ENCODE assay signal across 9 mouse cellular contexts in genomic region chr10:77258041-77258590, GRCm38 (mm10). TPM values are rescaled to one million over a fixed set of nuclear protein-coding genes. Genes with fewer than 3 reads are reported as not detected.
A peak's percentile ranks its signal among the peaks of the same experiment; 100 is the strongest.
DNase-seq lines count a peak whose midpoint lies in the region; ATAC-seq and TF ChIP-seq lines count a peak whose summit lies in the region.
"Had no signal": no experiment of that assay in that cellular context is flagged by ENCODE, and none has a peak within 500 bp of the region (broad histone marks: within the 10 kb centered on the region; RNA-seq: fewer than 3 reads in every experiment).

No protein-coding gene starts in this region.

- TF ChIP-seq CTCF in testis, adult 2 months (IDR thresholded peaks at IDR 0.05; ENCODE audit: control insufficient read depth, insufficient read depth, insufficient replicate concordance, low read depth, low read length): no peak

- H3K9me3 ChIP-seq in liver, embryonic 13.5 days (replicated peaks): no peaks in the 10 kb centered on the region

- no peaks in the 10 kb centered on the region for H3K27me3 ChIP-seq in testis, adult 2 months (ENCODE audit: control insufficient read depth, insufficient read depth, low read length)
- 0 out of 2 replicates have a peak, but pooled peaks cover 10% of the 10 kb centered on the region for H3K27me3 ChIP-seq in liver, embryonic 13.5 days

- peak; percentile 26 for DNase-seq in cerebellum, adult 9-11 months
- no peak for DNase-seq in cerebellum, adult 18-20 months
- no peak for DNase-seq in testis, postnatal 14 days (ENCODE audit: low spot score)
- DNase-seq in liver, embryonic 13.5 days: no peak
- no peak for DNase-seq in ovary, postnatal 14 days (ENCODE audit: low spot score)
- no peak for DNase-seq in adrenal gland, postnatal 10 days
- DNase-seq: kidney, postnatal 14 days had no signal

- no peak for ATAC-seq in liver, embryonic 13.5 days (ENCODE audit: low read depth)
- ATAC-seq in inflammation-experienced regulatory T-cells, adult 6 months: no peak

- H3K4me1 ChIP-seq in testis, adult 2 months (ENCODE audit: control insufficient read depth, insufficient read depth, low read length): peaks cover 3% of the 10 kb centered on the region
- peaks cover 23% of the 10 kb centered on the region for H3K4me1 ChIP-seq in liver, embryonic 13.5 days (replicated peaks)

- no peak overlapping the region for H3K27ac ChIP-seq in testis, adult 2 months (ENCODE audit: control insufficient read depth, insufficient read depth, low read depth, low read length)
- H3K27ac ChIP-seq in liver, embryonic 13.5 days: no peak overlapping the region

- H3K4me3 ChIP-seq in testis, adult 2 months (ENCODE audit: control insufficient read depth, low read depth, low read length): peak overlapping the region; percentile 93; the same call in 1 of the 2 replicates
- H3K4me3 ChIP-seq in liver, embryonic 13.5 days (replicated peaks): peak overlapping the region; percentile 93

- peak overlapping the region; percentile 75 for H3K9ac ChIP-seq in liver, embryonic 13.5 days

- peak overlapping the region; percentile 94 for H3K4me2 ChIP-seq in liver, embryonic 13.5 days

- no peak for TF ChIP-seq POLR2A in testis, adult 2 months (IDR thresholded peaks at IDR 0.05; ENCODE audit: control insufficient read depth, low read depth, low read length)

- 54% methylated on average over 4 of the region's 4 CpGs for WGBS in liver, embryonic 13.5 days (ENCODE audit: insufficient replicate concordance)

- H3K36me3 ChIP-seq in testis, adult 2 months (ENCODE audit: control insufficient read depth, insufficient read depth, low read length): no peaks in the 10 kb centered on the region; the same call in 1 of the 2 replicates
- peaks cover 26% of the 10 kb centered on the region for H3K36me3 ChIP-seq in liver, embryonic 13.5 days

RNA-seq across cellular contexts. Expression of gene Pofut2, which starts 0.9 kb away (rescaled TPM):
- 54.0 and 59.9 TPM in 2 replicates for polyA plus RNA-seq in testis, adult 2 months (2012; rRNA removed)
- 29.7 and 30.2 TPM in 2 replicates for polyA plus RNA-seq in liver, embryonic 13.5 days (2015; fragmentation: Nextera tagmentation; extraction: Ambion mirVana)
- 10 to 100 TPM; 66.2 to 68.2 TPM for total RNA-seq in adrenal gland, postnatal 10 days (2021)
- 10 to 100 TPM; 19.4 to 24.9 (median 19.8) TPM for polyA plus RNA-seq in inflammation-experienced regulatory T-cells, adult 6 months (2017; shearing (Covaris generic))
